In the genomic region with DNA sequence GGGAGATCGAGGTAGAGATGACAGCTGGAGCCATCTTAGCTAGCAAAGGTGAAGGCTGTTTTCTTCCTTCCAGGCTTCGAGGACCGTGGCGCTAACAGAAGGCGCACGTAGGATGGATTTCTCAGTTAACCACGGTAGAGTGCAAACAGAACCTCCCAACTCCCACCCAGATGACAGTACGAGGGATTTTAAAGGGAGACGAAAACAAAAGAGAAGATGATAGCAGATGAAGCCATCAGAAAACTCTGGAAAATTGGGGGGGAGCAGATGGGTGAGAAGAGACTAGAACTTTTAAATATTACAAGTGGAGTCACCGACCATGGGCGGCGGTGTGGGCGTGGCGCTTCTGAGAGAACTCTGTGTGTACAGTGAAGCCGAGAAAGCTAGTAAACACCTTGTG, we compare ENCODE assay signal across 11 mouse cellular contexts.
DNase-seq lines count a peak whose midpoint lies in the region; ATAC-seq and TF ChIP-seq lines count a peak whose summit lies in the region.
"Had no signal": no experiment of that assay in that cellular context is flagged by ENCODE, and none has a peak within 500 bp of the region (broad histone marks: within the 10 kb centered on the region; RNA-seq: fewer than 3 reads in every experiment).

No protein-coding gene starts in this region.

- WGBS in forebrain, embryonic 11.5 days: 91% methylated on average over 15 of the region's 15 CpGs
- WGBS in hindbrain, embryonic 16.5 days: 84% methylated on average over 15 of the region's 15 CpGs
- 75% methylated on average over 15 of the region's 15 CpGs for WGBS in midbrain, postnatal 0 days

- H3K27ac ChIP-seq in left cerebral cortex, adult 2 months: peak overlapping the region; percentile 71
- H3K27ac ChIP-seq in forebrain, embryonic 11.5 days (ENCODE audit: low read depth, low read length): peak overlapping the region; percentile 95
- peak overlapping the region; percentile 89 for H3K27ac ChIP-seq in hindbrain, embryonic 16.5 days (ENCODE audit: low read depth, low read length)
- peak overlapping the region; percentile 75 for H3K27ac ChIP-seq in midbrain, postnatal 0 days (ENCODE audit: low read depth, low read length)
- H3K27ac ChIP-seq: limb, embryonic 15.5 days had no signal

- intact Hi-C loops in left cerebral cortex, adult 2 months (cut with DNase I): loop anchor here (1.0 kb wide), 1 partner anchor 212 kb away; no protein-coding TSS in a partner anchor
- intact Hi-C loops in heart, postnatal 10 days (cut with DNase I): no loop called here

- peak overlapping the region; percentile 18; the same call in 1 of the 2 replicates for H3K4me3 ChIP-seq in left cerebral cortex, adult 2 months
- H3K4me3 ChIP-seq in forebrain, embryonic 11.5 days (ENCODE audit: low read depth, low read length): no peak overlapping the region
- H3K4me3 ChIP-seq in hindbrain, embryonic 16.5 days (ENCODE audit: low read length): no peak overlapping the region
- no peak overlapping the region; the same call in 1 of the 2 replicates for H3K4me3 ChIP-seq in midbrain, postnatal 0 days (ENCODE audit: low read depth, low read length)
- H3K4me3 ChIP-seq: limb, embryonic 15.5 days; megakaryocyte, embryonic 14.5 days had no signal

- TF ChIP-seq CTCF in left cerebral cortex, adult 2 months (IDR thresholded peaks at IDR 0.05): no peak
- TF ChIP-seq CTCF in midbrain, postnatal 0 days (IDR thresholded peaks at IDR 0.05): no peak

- H3K4me1 ChIP-seq in forebrain, embryonic 11.5 days (replicated peaks; ENCODE audit: control insufficient read depth, insufficient read depth, low read length): peaks cover 34% of the 10 kb centered on the region
- peaks cover 45% of the 10 kb centered on the region for H3K4me1 ChIP-seq in hindbrain, embryonic 16.5 days (ENCODE audit: control insufficient read depth, insufficient read depth, low read depth, low read length)
- peaks cover 8% of the 10 kb centered on the region for H3K4me1 ChIP-seq in midbrain, postnatal 0 days (ENCODE audit: insufficient read depth, low read length)
- H3K4me1 ChIP-seq: megakaryocyte, embryonic 14.5 days had no signal

- no peaks in the 10 kb centered on the region for H3K27me3 ChIP-seq in forebrain, embryonic 11.5 days (ENCODE audit: control insufficient read depth, insufficient read depth, low read length)
- H3K27me3 ChIP-seq in hindbrain, embryonic 16.5 days (replicated peaks; ENCODE audit: control insufficient read depth, insufficient read depth, low read length): no peaks in the 10 kb centered on the region
- no peaks in the 10 kb centered on the region for H3K27me3 ChIP-seq in midbrain, postnatal 0 days (ENCODE audit: insufficient read depth, low read length)
- H3K27me3 ChIP-seq: limb, embryonic 15.5 days; megakaryocyte, embryonic 14.5 days had no signal

- no peaks in the 10 kb centered on the region for H3K36me3 ChIP-seq in forebrain, embryonic 11.5 days (ENCODE audit: control insufficient read depth, insufficient read depth, low read length)
- no peaks in the 10 kb centered on the region for H3K36me3 ChIP-seq in hindbrain, embryonic 16.5 days (ENCODE audit: control insufficient read depth, insufficient read depth, low read length)
- H3K36me3 ChIP-seq in midbrain, postnatal 0 days (ENCODE audit: insufficient read depth, low read length): no peaks in the 10 kb centered on the region
- H3K36me3 ChIP-seq: limb, embryonic 15.5 days had no signal

- H3K4me2 ChIP-seq in forebrain, embryonic 11.5 days (ENCODE audit: low read depth, low read length, severe bottlenecking): no peak overlapping the region; the same call in 1 of the 2 replicates
- H3K4me2 ChIP-seq in hindbrain, embryonic 16.5 days (ENCODE audit: low read length): peak overlapping the region; percentile 66
- H3K4me2 ChIP-seq in midbrain, postnatal 0 days (ENCODE audit: low read depth, low read length, poor library complexity, severe bottlenecking): peak overlapping the region; percentile 75
- H3K4me2 ChIP-seq: limb, embryonic 15.5 days had no signal

- no peak overlapping the region for H3K9ac ChIP-seq in forebrain, embryonic 11.5 days (ENCODE audit: low read length)
- 0 out of 2 replicates have a peak overlapping the region, but pooled peaks have one; percentile 35 for H3K9ac ChIP-seq in hindbrain, embryonic 16.5 days (ENCODE audit: low read depth, low read length)
- peak overlapping the region; percentile 1; the same call in 1 of the 2 replicates for H3K9ac ChIP-seq in midbrain, postnatal 0 days (replicated peaks; ENCODE audit: low read length, poor library complexity, severe bottlenecking)
- H3K9ac ChIP-seq: limb, embryonic 15.5 days had no signal

- DNase-seq in left cerebral cortex, adult 2 months (ENCODE audit: extremely low spot score in 1 of 2, low spot score in 2 of 2): peak; percentile 45 to 54
- no peak for DNase-seq in left cerebral cortex, adult 11 months (ENCODE audit: low spot score)
- DNase-seq in forebrain, embryonic 11.5 days (ENCODE audit: low spot score): no peak
- no peak for DNase-seq in midbrain, postnatal 0 days (ENCODE audit: low spot score)
- DNase-seq in thymus, adult 18-20 months: no peak
- no peak for DNase-seq in adrenal gland, adult (ENCODE audit: inconsistent age in 2 of 2, low spot score in 1 of 2)
- DNase-seq in heart, postnatal 10 days: no peak
- DNase-seq: kidney, adult 18-20 months had no signal

- no peaks in the 10 kb centered on the region for H3K9me3 ChIP-seq in forebrain, embryonic 11.5 days (ENCODE audit: control insufficient read depth, low read length)
- H3K9me3 ChIP-seq in hindbrain, embryonic 16.5 days (ENCODE audit: control insufficient read depth, low read length): no peaks in the 10 kb centered on the region
- no peaks in the 10 kb centered on the region for H3K9me3 ChIP-seq in midbrain, postnatal 0 days (ENCODE audit: low read length)
- H3K9me3 ChIP-seq: limb, embryonic 15.5 days had no signal

- no peak for ATAC-seq in forebrain, embryonic 11.5 days (replicated peaks; ENCODE audit: low FRiP score)
- ATAC-seq in hindbrain, embryonic 16.5 days: no peak
- no peak for ATAC-seq in midbrain, postnatal 0 days (ENCODE audit: low FRiP score)

Comparison
In these comparisons a context has a peak if more than half of its experiments do, and no peak if none do; other contexts are left out.
1. DNase-seq: peak in left cerebral cortex, adult 2 months (2 of 2); none in left cerebral cortex, adult 11 months (single experiment), forebrain, embryonic 11.5 days (single experiment), midbrain, postnatal 0 days (single experiment), thymus, adult 18-20 months (0 of 2), adrenal gland, adult (0 of 2) and heart, postnatal 10 days (0 of 2).
2. Peak in every context shown above with its lines, with median percentiles within 50 percentile points of each other: H3K27ac ChIP-seq.